Mouse (Mus musculus): Measurements from ENCODE around the gene Etv1. TPM values are rescaled to one million over a fixed set of nuclear protein-coding genes. Genes with fewer than 3 reads are reported as not detected.

The Etv1 gene
- 0.61 TPM for polyA plus RNA-seq (2017; shearing (Covaris generic))

DNA sequence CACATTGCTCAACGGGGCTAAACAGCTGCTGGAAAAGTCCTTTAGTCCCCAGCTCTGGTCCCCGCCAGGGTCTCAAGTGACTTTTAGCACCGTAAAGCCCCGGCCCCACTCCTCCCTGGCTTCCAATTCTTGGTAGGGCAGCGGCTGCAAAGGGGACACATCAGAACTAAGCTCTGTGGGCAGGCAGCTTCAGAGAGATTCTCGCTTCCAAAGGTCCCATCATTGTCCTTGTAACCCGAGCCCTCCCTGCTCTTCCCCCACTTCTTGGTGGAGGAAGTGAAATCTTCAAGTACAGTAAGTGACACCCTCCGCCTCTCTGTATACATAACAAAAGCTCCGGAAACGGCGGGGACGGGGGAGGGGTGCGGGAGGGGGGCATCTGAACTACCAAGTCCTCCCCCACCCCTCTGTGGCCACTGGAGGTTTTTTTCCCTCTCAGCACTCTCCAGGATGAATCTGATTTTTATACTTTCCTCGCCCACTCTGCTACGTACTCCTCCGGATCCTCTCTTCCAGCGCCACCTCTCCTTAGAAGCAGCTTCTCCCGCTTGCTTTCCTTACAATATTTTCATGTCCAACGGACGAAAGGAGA, at the start of gene Etv1:
TSS of gene Etv1 (plus strand) at position 195 of the 592 bp plus-strand sequence.

All from CD4-positive, CD25-positive, alpha-beta regulatory T cell (primary cell).